Comparison of ENCODE assay signal across 27 mouse cellular contexts in the genomic region with DNA sequence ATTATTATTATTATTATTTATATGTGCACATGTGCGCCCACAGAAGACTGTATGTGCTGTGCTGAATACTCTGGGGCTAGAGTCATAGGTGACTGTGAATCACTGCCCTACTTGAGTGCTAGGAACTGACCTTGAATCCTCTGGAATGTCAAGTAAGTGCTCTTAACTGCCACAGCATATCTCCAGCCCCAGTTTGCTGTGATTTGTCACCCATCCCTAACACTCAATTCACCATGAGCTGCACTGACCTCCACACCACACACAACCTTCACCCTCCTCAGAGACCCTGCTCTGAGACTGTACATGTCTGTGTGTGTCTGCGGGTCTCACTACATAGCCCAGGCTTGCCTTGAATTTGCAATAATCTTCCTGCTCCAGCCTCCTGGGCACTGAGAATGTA.
DNase-seq lines count a peak whose midpoint lies in the region; ATAC-seq and TF ChIP-seq lines count a peak whose summit lies in the region.
"Had no signal": no experiment of that assay in that cellular context is flagged by ENCODE, and none has a peak within 500 bp of the region (broad histone marks: within the 10 kb centered on the region; RNA-seq: fewer than 3 reads in every experiment).

No protein-coding gene starts in this region.

- intact Hi-C loops in left cerebral cortex, postnatal 25 days (cut with DNase I), result no loop called here

- in situ Hi-C loops in Patski (cut with MboI; ENCODE audit: low pct_unique_long_range_greater_than_20kb), result no loop called here

- H3K9ac ChIP-seq in heart, embryonic 13.5 days, result no peak overlapping the region
- H3K9ac ChIP-seq: embryonic facial prominence, embryonic 13.5 days; forebrain, embryonic 12.5 days; hindbrain, embryonic 12.5 days; liver, embryonic 15.5 days; lung, embryonic 15.5 days; neural tube, embryonic 15.5 days had no signal

- no peaks in the 10 kb centered on the region for H3K27me3 ChIP-seq in heart, embryonic 13.5 days (replicated peaks)
- no peaks in the 10 kb centered on the region for H3K27me3 ChIP-seq in Patski
- H3K27me3 ChIP-seq: embryonic facial prominence, embryonic 13.5 days; forebrain, embryonic 12.5 days; hindbrain, embryonic 12.5 days; liver, embryonic 15.5 days; lung, embryonic 15.5 days; neural tube, embryonic 15.5 days had no signal

- 57% methylated on average over 2 of the region's 2 CpGs for WGBS in heart, embryonic 13.5 days

- H3K27ac ChIP-seq in heart, embryonic 13.5 days (replicated peaks), result peak overlapping the region; percentile 87
- H3K27ac ChIP-seq: embryonic facial prominence, embryonic 13.5 days; forebrain, embryonic 12.5 days; hindbrain, embryonic 12.5 days; kidney, postnatal 0 days; limb, embryonic 10.5 days; liver, embryonic 15.5 days; macrophage; midbrain, embryonic 10.5 days; neural tube, embryonic 15.5 days had no signal

- peaks cover 48% of the 10 kb centered on the region for H3K4me1 ChIP-seq in heart, embryonic 13.5 days
- H3K4me1 ChIP-seq: embryonic facial prominence, embryonic 13.5 days; forebrain, embryonic 12.5 days; hindbrain, embryonic 12.5 days; limb, embryonic 10.5 days; liver, embryonic 15.5 days; midbrain, embryonic 10.5 days; neural tube, embryonic 15.5 days had no signal

- POLR2A ChIA-PET in Patski (lab: Charles Lee), result no interaction called here

- no peaks in the 10 kb centered on the region for H3K9me3 ChIP-seq in heart, embryonic 13.5 days
- H3K9me3 ChIP-seq: embryonic facial prominence, embryonic 13.5 days; forebrain, embryonic 12.5 days; hindbrain, embryonic 12.5 days; limb, embryonic 10.5 days; liver, embryonic 15.5 days; lung, embryonic 15.5 days; midbrain, embryonic 10.5 days; neural tube, embryonic 15.5 days had no signal

- peak overlapping the region; percentile 37; the same call in 1 of the 2 replicates for H3K4me2 ChIP-seq in heart, embryonic 13.5 days
- H3K4me2 ChIP-seq: embryonic facial prominence, embryonic 13.5 days; forebrain, embryonic 12.5 days; hindbrain, embryonic 12.5 days; liver, embryonic 15.5 days; lung, embryonic 15.5 days; neural tube, embryonic 15.5 days had no signal

- TF ChIP-seq CTCF in Patski (IDR thresholded peaks at IDR 0.05), result no peak

- no peak overlapping the region for H3K4me3 ChIP-seq in heart, embryonic 13.5 days
- H3K4me3 ChIP-seq: embryonic facial prominence, embryonic 13.5 days; erythroblast, embryonic 14.5 days; forebrain, embryonic 12.5 days; hindbrain, embryonic 12.5 days; limb, embryonic 10.5 days; liver, embryonic 15.5 days; lung, embryonic 15.5 days; midbrain, embryonic 10.5 days; neural tube, embryonic 15.5 days had no signal

- CTCF ChIA-PET in Patski (lab: Charles Lee), result no interaction called here

- peak; percentile 67 for DNase-seq in adrenal gland, adult 2 months
- DNase-seq in adrenal gland, postnatal 4 days (ENCODE audit: low spot score in 2 of 2), result no peak
- no peak for DNase-seq in heart, adult 8-10 months (ENCODE audit: low spot score)
- DNase-seq in Patski (ENCODE audit: low read depth, low spot score), result no peak
- DNase-seq in adrenal gland, postnatal 36 days, result peak; percentile 28
- DNase-seq in thymus, adult 18-20 months, result no peak
- DNase-seq in left cerebral cortex, postnatal 25 days (ENCODE audit: low spot score in 2 of 2), result no peak
- DNase-seq: cerebellum, adult 2 months; cerebellum, postnatal 25 days; liver; right cerebral cortex, adult 18-20 months; thymus, adult 2 months; thymus, postnatal 4 days had no signal

- H3K36me3 ChIP-seq in heart, embryonic 13.5 days, result no peaks in the 10 kb centered on the region
- H3K36me3 ChIP-seq: forebrain, embryonic 12.5 days; hindbrain, embryonic 12.5 days; limb, embryonic 10.5 days; liver, embryonic 15.5 days; lung, embryonic 15.5 days; midbrain, embryonic 10.5 days; neural tube, embryonic 15.5 days had no signal

- ATAC-seq in heart, embryonic 13.5 days (ENCODE audit: extremely low read depth, insufficient number of reproducible peaks, low FRiP score, low TSS enrichment), result no peak
- peak; percentile 76 for ATAC-seq in Patski
- ATAC-seq: CD4-positive, CD25-positive, alpha-beta regulatory T cell, adult 4 months; midbrain, embryonic 16.5 days had no signal

Comparison
In these comparisons a context has a peak if more than half of its experiments do, and no peak if none do; other contexts are left out.
1. DNase-seq: peak in adrenal gland, adult 2 months (single experiment) and adrenal gland, postnatal 36 days (2 of 2); none in adrenal gland, postnatal 4 days (0 of 2), heart, adult 8-10 months (single experiment), Patski (single experiment), thymus, adult 18-20 months (0 of 2) and left cerebral cortex, postnatal 25 days (0 of 2).